19 mouse cellular contexts compared by ENCODE assay signal in genomic region chr14:93762855-93763254, GRCm38 (mm10).
"Had no signal": no experiment of that assay in that cellular context is flagged by ENCODE, and none has a peak within 500 bp of the region (broad histone marks: within the 10 kb centered on the region; RNA-seq: fewer than 3 reads in every experiment).

No protein-coding gene starts in this region.

- H3K36me3 ChIP-seq: midbrain, embryonic 10.5 days; midbrain, embryonic 12.5 days; neural tube, embryonic 13.5 days; neural tube, embryonic 15.5 days; stomach, embryonic 15.5 days had no signal

- H3K27ac ChIP-seq: midbrain, embryonic 10.5 days; midbrain, embryonic 12.5 days; neural tube, embryonic 13.5 days; neural tube, embryonic 15.5 days; stomach, embryonic 15.5 days; stomach, postnatal 0 days had no signal

- H3K4me2 ChIP-seq: lung, embryonic 14.5 days; midbrain, embryonic 12.5 days; neural tube, embryonic 13.5 days; neural tube, embryonic 15.5 days; stomach, embryonic 15.5 days had no signal

- H3K4me3 ChIP-seq: midbrain, embryonic 10.5 days; midbrain, embryonic 12.5 days; myocyte; neural tube, embryonic 13.5 days; neural tube, embryonic 15.5 days; stomach, embryonic 15.5 days had no signal

- H3K27me3 ChIP-seq: midbrain, embryonic 12.5 days; neural tube, embryonic 13.5 days; neural tube, embryonic 15.5 days; stomach, embryonic 15.5 days had no signal

- H3K9ac ChIP-seq: lung, embryonic 14.5 days; midbrain, embryonic 12.5 days; neural tube, embryonic 13.5 days; neural tube, embryonic 15.5 days; stomach, embryonic 15.5 days had no signal

- DNase-seq: lung, adult 18-20 months; lung, embryonic 14.5 days; lung, postnatal 10 days; lung, postnatal 4 days; midbrain, embryonic 14.5 days; retina, postnatal 1 day; right cerebral cortex, adult 18-20 months; right cerebral cortex, postnatal 25 days; thymus, adult 18-20 months; thymus, postnatal 14 days; thymus, postnatal 36 days had no signal

- H3K4me1 ChIP-seq: midbrain, embryonic 10.5 days; midbrain, embryonic 12.5 days; neural tube, embryonic 13.5 days; neural tube, embryonic 15.5 days; stomach, embryonic 15.5 days had no signal

- ATAC-seq: midbrain, embryonic 16.5 days had no signal

- H3K9me3 ChIP-seq: midbrain, embryonic 10.5 days; midbrain, embryonic 12.5 days; neural tube, embryonic 13.5 days; neural tube, embryonic 15.5 days; stomach, embryonic 15.5 days had no signal
